Mouse (Mus musculus) lung, embryonic 15.5 days (tissue): ENCODE measurements around the gene Mmp2. TPM values are rescaled to one million over a fixed set of nuclear protein-coding genes. Genes with fewer than 3 reads are reported as not detected.

ENCODE experiments used
- ATAC-seq: fragments of 200-750 bp; cut with Nextera tagmentation; 2 replicates; pipeline ENCODE4 v1.8.0; 2017; ENCODE audit warnings: moderate number of reproducible peaks, borderline replicate concordance; ENCODE audit not compliant: low FRiP score, low TSS enrichment; ENCODE audit errors: extremely low read depth
- H3K27ac ChIP-seq: fragments of 300-500 bp; sonication (generic); 2 replicates; pipeline ENCODE4 v1.5.1; 2015; ENCODE audit warnings: moderate library complexity, mild to moderate bottlenecking, inconsistent platforms
- H3K27me3 ChIP-seq: fragments of 300-500 bp; sonication (generic); 2 replicates; pipeline ENCODE4 v1.6.1; 2015; ENCODE audit warnings: inconsistent platforms
- H3K36me3 ChIP-seq: fragments of 300-500 bp; sonication (generic); 2 replicates; pipeline ENCODE4 v1.6.1; 2015; ENCODE audit warnings: inconsistent platforms
- H3K4me1 ChIP-seq: fragments of 300-500 bp; sonication (generic); 2 replicates; pipeline ENCODE4 v1.6.1; 2015; ENCODE audit warnings: inconsistent platforms
- H3K4me2 ChIP-seq: fragments of 300-500 bp; sonication (generic); 2 replicates; pipeline ENCODE4 v1.6.1; 2015; ENCODE audit warnings: inconsistent platforms, mild to moderate bottlenecking, moderate library complexity
- H3K4me3 ChIP-seq: fragments of 300-500 bp; sonication (generic); 2 replicates; pipeline ENCODE4 v1.5.1; 2015; ENCODE audit warnings: mild to moderate bottlenecking, inconsistent platforms
- H3K9ac ChIP-seq: fragments of 300-500 bp; sonication (generic); 2 replicates; pipeline ENCODE4 v1.6.1; 2015; ENCODE audit warnings: inconsistent platforms
- H3K9me3 ChIP-seq: fragments of 300-500 bp; sonication (generic); 2 replicates; pipeline ENCODE4 v1.6.1; 2016; ENCODE audit warnings: inconsistent platforms
- WGBS: fragments of 180-500 bp; shearing (Covaris S2); methylation state at CpG from one replicate; pipeline ENCODE4 v1.1.7; 2015; 5-methylcytosine and 5-hydroxymethylcytosine counted together
- polyA plus RNA-seq: library from polyadenylated mRNA; unstranded; fragments of >200 nt; fragmentation: Nextera tagmentation; extraction: Ambion mirVana; gene quantifications from 2 replicates; pipeline ENCODE4 v1.2.1, GENCODE M21; 2015

Mmp2 gene
- polyA plus RNA-seq, 1 experiment from 2014 or later: 244 TPM

DNA sequence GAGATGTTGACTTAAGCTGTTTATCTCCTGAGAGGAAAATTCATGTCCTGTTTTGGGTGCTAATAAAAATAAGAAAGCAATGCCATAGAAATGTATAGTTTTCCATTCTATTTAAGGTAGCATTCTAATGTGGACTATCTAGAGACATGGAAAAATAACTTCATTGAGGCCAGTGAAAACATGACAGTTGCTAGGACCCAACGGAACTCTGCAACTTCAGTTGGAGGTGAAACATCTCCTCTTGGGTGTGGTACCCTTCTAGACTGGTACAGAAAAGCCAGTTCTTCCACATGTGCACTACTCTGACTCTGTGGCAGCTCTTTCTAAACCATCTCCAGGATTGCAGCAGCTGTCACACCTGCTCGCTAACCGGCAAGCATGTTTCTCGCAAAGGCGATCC lies 74.0 kb downstream of the Mmp2 start, which contains the start of gene Capns2:
Capns2 (plus strand) TSS at position 301 of the 400 bp plus-strand sequence.
- WGBS: 92% methylated on average over 5 of the region's 5 CpGs
- no peak within 1 kb of the TSS for H3K9ac ChIP-seq
- H3K4me3 ChIP-seq: no peak within 1 kb of the TSS
- no peak for ATAC-seq
- H3K27ac ChIP-seq: no peak within 1 kb of the TSS
- no peaks in the 10 kb centered on the region for H3K36me3 ChIP-seq
- H3K4me1 ChIP-seq: no peaks in the 10 kb centered on the region
- no peaks in the 10 kb centered on the region for H3K27me3 ChIP-seq
- H3K4me2 ChIP-seq: no peak within 1 kb of the TSS
- H3K9me3 ChIP-seq: no peaks in the 10 kb centered on the region

DNA sequence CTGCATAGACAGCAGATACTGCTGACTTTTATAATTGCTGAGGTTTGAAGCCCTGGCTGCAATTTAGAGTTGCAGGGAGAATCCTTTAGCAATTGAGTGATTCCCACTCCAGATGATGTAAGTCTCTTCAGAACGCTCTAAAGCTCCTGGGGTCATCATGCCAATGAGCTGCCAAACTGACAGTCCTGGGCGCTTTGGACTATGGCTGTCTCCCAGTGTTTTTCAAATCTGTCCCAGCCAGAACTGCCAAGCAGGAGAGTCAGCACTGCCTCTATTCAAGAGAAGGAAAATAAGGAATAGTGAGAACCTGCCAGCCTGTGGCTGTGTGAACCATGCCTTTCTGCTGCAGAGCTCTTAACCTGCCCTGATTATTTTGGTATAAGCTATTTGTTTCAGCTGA lies 75.9 kb downstream of the Mmp2 start:
- Histone ChIP-seq H3K36me3 (no peaks in the 10 kb centered on the region), H3K4me3 (no peak overlapping the region), H3K27me3 (no peaks in the 10 kb centered on the region), H3K9ac (no peak overlapping the region), H3K9me3 (no peaks in the 10 kb centered on the region), H3K27ac (no peak overlapping the region), H3K4me2 (no peak overlapping the region), H3K4me1 (no peaks in the 10 kb centered on the region)
- ATAC-seq: no peak
- 64% methylated on average over 2 of the region's 2 CpGs for WGBS

Other genes starting within 250 kb of the Mmp2 start
- gene Irx6, start 153.0 kb upstream of the Mmp2 start, polyA plus RNA-seq: 0.08 TPM in 1 of 2 replicates, not detected in the other
- gene Lpcat2, start 28.0 kb downstream of the Mmp2 start, polyA plus RNA-seq: 7.8 TPM in 2 replicates
- 0.21 and 0.40 TPM in 2 replicates for gene Capns2, start 74.1 kb downstream of the Mmp2 start, polyA plus RNA-seq
- 0.25 and 0.72 TPM in 2 replicates for gene Slc6a2, start 132.8 kb downstream of the Mmp2 start, polyA plus RNA-seq
- not detected in 2 replicates for gene Ces1a, start 220.9 kb downstream of the Mmp2 start, polyA plus RNA-seq